8 mouse cellular contexts compared by ENCODE assay signal in genomic region chr10:44527651-44528050, GRCm38 (mm10). TPM values are rescaled to one million over a fixed set of nuclear protein-coding genes. Genes with fewer than 3 reads are reported as not detected.
A peak's percentile ranks its signal among the peaks of the same experiment; 100 is the strongest.
DNase-seq lines count a peak whose midpoint lies in the region; ATAC-seq and TF ChIP-seq lines count a peak whose summit lies in the region.

No protein-coding gene starts in this region.

- peaks cover 87% of the 10 kb centered on the region for H3K27me3 ChIP-seq in heart, embryonic 13.5 days (replicated peaks)
- peaks cover 44% of the 10 kb centered on the region for H3K27me3 ChIP-seq in liver, embryonic 14.5 days (ENCODE audit: control insufficient read depth, insufficient read depth, low read length)
- H3K27me3 ChIP-seq in stomach, embryonic 15.5 days (replicated peaks): peaks cover 22% of the 10 kb centered on the region; the same call in 1 of the 2 replicates

- peak overlapping the region; percentile 40 for H3K4me3 ChIP-seq in heart, embryonic 13.5 days
- H3K4me3 ChIP-seq in liver, embryonic 14.5 days (ENCODE audit: insufficient read depth in 1 of 2, low read depth in 2 of 2, low read length in 2 of 2): peak overlapping the region; percentile 27 to 32
- H3K4me3 ChIP-seq in stomach, embryonic 15.5 days (replicated peaks): peak overlapping the region; percentile 25

- TF ChIP-seq EP300 in liver, embryonic 14.5 days (IDR thresholded peaks at IDR 0.05; ENCODE audit: low read depth): no peak

- no peaks in the 10 kb centered on the region for H3K9me3 ChIP-seq in heart, embryonic 13.5 days
- H3K9me3 ChIP-seq in liver, embryonic 14.5 days (ENCODE audit: control insufficient read depth, low read length): no peaks in the 10 kb centered on the region
- H3K9me3 ChIP-seq in stomach, embryonic 15.5 days: no peaks in the 10 kb centered on the region

- no peak overlapping the region for H3K27ac ChIP-seq in heart, embryonic 13.5 days (replicated peaks)
- no peak overlapping the region for H3K27ac ChIP-seq in liver, embryonic 14.5 days
- no peak overlapping the region for H3K27ac ChIP-seq in stomach, embryonic 15.5 days

- TF ChIP-seq CTCF in liver, embryonic 14.5 days (IDR thresholded peaks at IDR 0.05; ENCODE audit: low read depth): no peak

- H3K9ac ChIP-seq in heart, embryonic 13.5 days: no peak overlapping the region
- H3K9ac ChIP-seq in liver, embryonic 14.5 days (replicated peaks): no peak overlapping the region
- H3K9ac ChIP-seq in stomach, embryonic 15.5 days: no peak overlapping the region

- H3K4me2 ChIP-seq in heart, embryonic 13.5 days: peak overlapping the region; percentile 94
- peak overlapping the region; percentile 85 for H3K4me2 ChIP-seq in liver, embryonic 14.5 days (ENCODE audit: low read depth)
- peak overlapping the region; percentile 51 for H3K4me2 ChIP-seq in stomach, embryonic 15.5 days

- DNase-seq in retina, postnatal 1 day: peak; percentile 39
- DNase-seq in retina, embryonic 14.5 days (ENCODE audit: low spot score): no peak
- DNase-seq in liver, embryonic 14.5 days (ENCODE audit: low read depth in 3 of 3, low spot score in 3 of 3): no peak
- DNase-seq in cerebellum, adult 9-11 months: no peak
- DNase-seq in layer of hippocampus, postnatal 14 days (ENCODE audit: low spot score in 2 of 2): no peak

- H3K4me1 ChIP-seq in heart, embryonic 13.5 days: peaks cover 20% of the 10 kb centered on the region
- peaks cover 7 to 8% of the 10 kb centered on the region in 2 experiments for H3K4me1 ChIP-seq in liver, embryonic 14.5 days (replicated peaks; ENCODE audit: control insufficient read depth in 2 of 2, insufficient read depth in 2 of 2, low read length in 1 of 2)
- H3K4me1 ChIP-seq in stomach, embryonic 15.5 days: no peaks in the 10 kb centered on the region

- H3K36me3 ChIP-seq in heart, embryonic 13.5 days: no peaks in the 10 kb centered on the region
- H3K36me3 ChIP-seq in liver, embryonic 14.5 days (replicated peaks; ENCODE audit: control insufficient read depth, insufficient read depth, low read depth): no peaks in the 10 kb centered on the region
- H3K36me3 ChIP-seq in stomach, embryonic 15.5 days: no peaks in the 10 kb centered on the region

- 2% methylated on average over 16 of the region's 16 CpGs for WGBS in heart, embryonic 13.5 days
- WGBS in liver, embryonic 14.5 days (ENCODE audit: insufficient replicate concordance): 3% methylated on average over 16 of the region's 16 CpGs
- WGBS in stomach, embryonic 15.5 days: 4% methylated on average over 16 of the region's 16 CpGs

- no peak for ATAC-seq in heart, embryonic 13.5 days (ENCODE audit: extremely low read depth, insufficient number of reproducible peaks, low FRiP score, low TSS enrichment)
- ATAC-seq in liver, embryonic 14.5 days (ENCODE audit: insufficient read depth): no peak
- ATAC-seq in stomach, embryonic 15.5 days (ENCODE audit: insufficient read depth, low FRiP score, low read depth): no peak
- ATAC-seq in inflammation-experienced regulatory T-cells, adult 6 months: no peak

RNA-seq across cellular contexts. Expression of gene Prdm1, which starts 0.7 kb away (rescaled TPM):
- polyA plus RNA-seq in heart, embryonic 13.5 days (2015; fragmentation: Nextera tagmentation; extraction: Ambion mirVana): 0.34 and 0.67 TPM in 2 replicates
- 0.08 and 0.12 TPM in 2 replicates for polyA plus RNA-seq in liver, embryonic 14.5 days (2012; rRNA removed)
- polyA plus RNA-seq in liver, embryonic 14.5 days (2014; fragmentation: Nextera tagmentation; extraction: Ambion mirVana): 0.13 and 0.18 TPM in 2 replicates
- 6.4 and 6.9 TPM in 2 replicates for polyA plus RNA-seq in stomach, embryonic 15.5 days (2015; fragmentation: Nextera tagmentation; extraction: Ambion mirVana)
- 1 to 10 TPM in 1 of 2 experiments, under 1 TPM in 1; 0.98 to 1.2 TPM for total RNA-seq in layer of hippocampus, postnatal 14 days (2021)
- polyA plus RNA-seq in inflammation-experienced regulatory T-cells, adult 6 months (2017; shearing (Covaris generic)): 10 to 100 TPM; 11.2 to 27.7 (median 12.4) TPM
